Mouse (Mus musculus) ES-Bruce4 (cell line): ENCODE results near the gene Bbs2. TPM values are rescaled to one million over a fixed set of nuclear protein-coding genes. Genes with fewer than 3 reads are reported as not detected.

ENCODE experiments used
- H3K27ac ChIP-seq: 2 replicates; pipeline ENCODE4 v1.5.1; 2012; ENCODE audit warnings: low read length, inconsistent platforms; ENCODE audit not compliant: insufficient read depth
- H3K27me3 ChIP-seq: 2 replicates; pipeline ENCODE4 v1.6.1; 2012; ENCODE audit warnings: mild to moderate bottlenecking, low read length, inconsistent platforms; ENCODE audit not compliant: control insufficient read depth, poor library complexity, insufficient read depth, severe bottlenecking
- H3K36me3 ChIP-seq: 2 replicates; pipeline ENCODE4 v1.6.1; 2012; ENCODE audit warnings: inconsistent platforms, mild to moderate bottlenecking, low read length, moderate library complexity; ENCODE audit not compliant: control insufficient read depth, poor library complexity, insufficient read depth, severe bottlenecking
- H3K4me1 ChIP-seq: one replicate; pipeline ENCODE4 v1.8.1; 2011; ENCODE audit warnings: low read length; ENCODE audit not compliant: control insufficient read depth, insufficient read depth
- H3K4me3 ChIP-seq: 2 replicates; pipeline ENCODE4 v1.5.1; 2011; ENCODE audit warnings: low read depth, mild to moderate bottlenecking, low read length
- H3K9ac ChIP-seq: 2 replicates; pipeline ENCODE4 v1.6.1; 2012; ENCODE audit warnings: low read depth, mild to moderate bottlenecking, inconsistent platforms; ENCODE audit not compliant: poor library complexity, severe bottlenecking
- H3K9me3 ChIP-seq: replicated peaks from 2 replicates; pipeline ENCODE4 v1.6.1; 2012; ENCODE audit warnings: mild to moderate bottlenecking, low read length, inconsistent platforms; ENCODE audit not compliant: control insufficient read depth, poor library complexity, insufficient read depth, severe bottlenecking
- CTCF ChIP-seq: IDR thresholded peaks from one replicate; pipeline ENCODE4 v1.8.1; 2011; ENCODE audit warnings: low read depth, low read length
- EP300 ChIP-seq: IDR thresholded peaks from 2 replicates; pipeline ENCODE4 v1.6.1; 2011; ENCODE audit warnings: low read depth, low read length; ENCODE audit not compliant: insufficient read depth
- POLR2A ChIP-seq: IDR thresholded peaks from one replicate; pipeline ENCODE4 v1.8.1; 2011; ENCODE audit warnings: low read length; ENCODE audit not compliant: insufficient read depth
- polyA plus RNA-seq: library from polyadenylated mRNA; stranded (reverse); fragments of >200 nt; gene quantifications from 2 replicates; pipeline ENCODE4 v1.2.4, GENCODE M21; 2011; ENCODE audit warnings: low read depth; ENCODE audit not compliant: missing spikeins, insufficient read depth, insufficient read length

Gene Bbs2
- polyA plus RNA-seq, 1 experiment, result 19.3 TPM

GRCm38 (mm10) chr8:94118776-94119430 lies 20.2 kb upstream of the Bbs2 start:
- H3K27ac ChIP-seq, result peak overlapping the region; percentile 30; the same call in 1 of the 2 replicates
- no peak overlapping the region for H3K4me3 ChIP-seq
- no peaks in the 10 kb centered on the region for H3K27me3 ChIP-seq
- TF ChIP-seq EP300, result 0 out of 2 replicates have a peak, but pooled peaks have one; percentile 2
- TF ChIP-seq CTCF, result no peak
- no peaks in the 10 kb centered on the region for H3K9me3 ChIP-seq
- H3K36me3 ChIP-seq, result no peaks in the 10 kb centered on the region
- no peaks in the 10 kb centered on the region for H3K4me1 ChIP-seq
- H3K9ac ChIP-seq, result no peak overlapping the region

GRCm38 (mm10) chr8:94113972-94114371 lies 15.2 kb upstream of the Bbs2 start:
- H3K9ac ChIP-seq, result no peak overlapping the region
- no peak overlapping the region for H3K4me3 ChIP-seq
- TF ChIP-seq EP300, result no peak
- TF ChIP-seq POLR2A, result no peak
- TF ChIP-seq CTCF, result no peak
- no peaks in the 10 kb centered on the region for H3K4me1 ChIP-seq
- no peak overlapping the region for H3K27ac ChIP-seq
- H3K27me3 ChIP-seq, result no peaks in the 10 kb centered on the region
- H3K9me3 ChIP-seq, result no peaks in the 10 kb centered on the region
- no peaks in the 10 kb centered on the region for H3K36me3 ChIP-seq

DNA sequence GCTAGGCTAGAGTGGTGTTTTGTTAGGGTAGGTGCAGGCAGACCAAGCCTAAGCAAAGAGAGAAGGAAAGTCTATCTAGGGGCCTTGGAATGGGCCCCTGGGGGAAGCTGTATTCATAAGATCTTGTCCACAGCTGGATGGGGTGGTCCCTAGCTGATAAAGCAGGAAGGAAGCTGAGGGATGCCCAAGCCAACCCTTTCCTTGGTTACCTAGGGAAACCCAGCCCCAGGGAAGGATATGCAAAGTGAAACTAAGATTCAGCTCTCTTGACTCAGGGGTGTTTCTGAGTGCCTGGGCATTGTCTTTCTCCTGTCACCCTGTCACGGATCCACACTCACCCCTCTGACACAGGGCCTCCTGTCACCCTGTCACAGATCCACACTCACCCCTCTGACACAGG lies 14.7 kb upstream of the Bbs2 start:
- Histone ChIP-seq H3K27ac (no peak overlapping the region), H3K36me3 (no peaks in the 10 kb centered on the region), H3K9ac (no peak overlapping the region), H3K4me1 (no peaks in the 10 kb centered on the region), H3K27me3 (no peaks in the 10 kb centered on the region), H3K9me3 (no peaks in the 10 kb centered on the region), H3K4me3 (no peak overlapping the region)
- TF ChIP-seq POLR2A (no peak), EP300 (no peak), CTCF (no peak)

- TF ChIP-seq CTCF (no peak), POLR2A (no peak), EP300 (no peak)
- Histone ChIP-seq H3K36me3 (no peaks in the 10 kb centered on the region), H3K9ac (no peak overlapping the region), H3K4me1 (no peaks in the 10 kb centered on the region), H3K4me3 (no peak overlapping the region), H3K27me3 (no peaks in the 10 kb centered on the region), H3K9me3 (no peaks in the 10 kb centered on the region), H3K27ac (no peak overlapping the region)
These were observed 11.9 kb upstream of the Bbs2 start for GRCm38 (mm10) chr8:94110526-94111177.

DNA sequence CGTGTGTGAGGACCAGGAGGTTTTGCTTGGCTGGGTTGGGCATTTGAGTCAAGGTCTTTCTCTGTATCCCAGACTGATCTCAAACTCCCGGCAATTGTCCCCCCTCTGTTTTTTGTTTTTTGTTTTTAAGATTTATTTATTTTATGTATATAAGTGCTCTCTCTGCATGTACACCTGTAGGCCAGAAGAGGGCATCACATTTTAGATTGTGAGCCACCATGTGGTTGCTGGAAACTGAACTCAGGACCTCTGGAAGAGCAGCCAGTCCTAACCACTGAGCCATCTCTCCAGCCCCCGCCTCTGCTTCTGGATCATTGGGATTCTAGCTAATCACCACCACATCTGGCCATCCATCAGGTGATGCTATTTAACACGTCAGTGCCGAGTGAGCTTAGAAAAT lies 11.1 kb upstream of the Bbs2 start:
- no peak for TF ChIP-seq EP300
- no peak for TF ChIP-seq CTCF
- TF ChIP-seq POLR2A, result no peak
- Histone ChIP-seq H3K9ac (no peak overlapping the region), H3K36me3 (no peaks in the 10 kb centered on the region), H3K9me3 (no peaks in the 10 kb centered on the region), H3K27ac (no peak overlapping the region), H3K4me3 (no peak overlapping the region), H3K27me3 (no peaks in the 10 kb centered on the region), H3K4me1 (no peaks in the 10 kb centered on the region)

GRCm38 (mm10) chr8:94109396-94109795 lies 10.7 kb upstream of the Bbs2 start:
- no peak overlapping the region for H3K4me3 ChIP-seq
- no peak overlapping the region for H3K27ac ChIP-seq
- no peak overlapping the region for H3K9ac ChIP-seq
- no peaks in the 10 kb centered on the region for H3K36me3 ChIP-seq
- no peaks in the 10 kb centered on the region for H3K27me3 ChIP-seq
- TF ChIP-seq POLR2A, result no peak
- TF ChIP-seq EP300, result no peak
- TF ChIP-seq CTCF, result no peak
- H3K4me1 ChIP-seq, result no peaks in the 10 kb centered on the region
- no peaks in the 10 kb centered on the region for H3K9me3 ChIP-seq
